Comparison of ENCODE assay signal across 10 mouse cellular contexts in genomic region chr4:149097956-149098355, GRCm38 (mm10). TPM values are rescaled to one million over a fixed set of nuclear protein-coding genes. Genes with fewer than 3 reads are reported as not detected.
DNase-seq lines count a peak whose midpoint lies in the region; ATAC-seq and TF ChIP-seq lines count a peak whose summit lies in the region.
"Had no signal": no experiment of that assay in that cellular context is flagged by ENCODE, and none has a peak within 500 bp of the region (broad histone marks: within the 10 kb centered on the region; RNA-seq: fewer than 3 reads in every experiment).

No protein-coding gene starts in this region.

- no peak overlapping the region for H3K27ac ChIP-seq in heart, embryonic 16.5 days (ENCODE audit: low read length)
- H3K27ac ChIP-seq in CH12.LX (ENCODE audit: insufficient read depth, low read depth), result no peak overlapping the region
- H3K27ac ChIP-seq in embryonic facial prominence, embryonic 11.5 days (replicated peaks; ENCODE audit: low read depth, low read length), result no peak overlapping the region
- peak overlapping the region; percentile 52; the same call in 1 of the 2 replicates for H3K27ac ChIP-seq in liver, embryonic 12.5 days

- peak overlapping the region; percentile 88 for H3K4me3 ChIP-seq in heart, embryonic 16.5 days (ENCODE audit: low read length)
- H3K4me3 ChIP-seq in CH12.LX (replicated peaks in 1 of 3; ENCODE audit: low read depth in 2 of 3, low read length in 2 of 3, poor library complexity in 1 of 3), result peak overlapping the region; percentile 91 to 99 (median 99)
- no peak overlapping the region for H3K4me3 ChIP-seq in embryonic facial prominence, embryonic 11.5 days (ENCODE audit: low read depth, low read length)
- peak overlapping the region; percentile 97 for H3K4me3 ChIP-seq in liver, embryonic 12.5 days

- no peaks in the 10 kb centered on the region for H3K9me3 ChIP-seq in heart, embryonic 16.5 days (replicated peaks; ENCODE audit: control insufficient read depth, low read length)
- H3K9me3 ChIP-seq in CH12.LX (replicated peaks; ENCODE audit: low read length), result no peaks in the 10 kb centered on the region
- H3K9me3 ChIP-seq in embryonic facial prominence, embryonic 11.5 days (replicated peaks; ENCODE audit: control insufficient read depth, low read length), result no peaks in the 10 kb centered on the region
- H3K9me3 ChIP-seq in liver, embryonic 12.5 days (replicated peaks), result no peaks in the 10 kb centered on the region

- dilution Hi-C loops in CH12.LX (cut with MboI; ENCODE audit: extremely low pct_ligation_motif_present, extremely low pct_unique_long_range_greater_than_20kb, low sequenced_read_pairs), result no loop called here

- 66% methylated on average over 3 of the region's 3 CpGs for WGBS in heart, embryonic 16.5 days
- 81% methylated on average over 3 of the region's 3 CpGs for WGBS in embryonic facial prominence, embryonic 11.5 days
- 57% methylated on average over 3 of the region's 3 CpGs for WGBS in liver, embryonic 12.5 days (ENCODE audit: insufficient replicate concordance)

- in situ Hi-C loops in CH12.LX (cut with MboI; ENCODE audit: low pct_ligation_motif_present, low pct_unique_long_range_greater_than_20kb, low sequenced_read_pairs), result no loop called here

- peak overlapping the region; percentile 95 for H3K4me2 ChIP-seq in heart, embryonic 16.5 days (ENCODE audit: low read depth, low read length)
- peak overlapping the region; percentile 62 for H3K4me2 ChIP-seq in CH12.LX (ENCODE audit: insufficient read depth, low read depth, poor library complexity, severe bottlenecking)
- H3K4me2 ChIP-seq in embryonic facial prominence, embryonic 11.5 days (ENCODE audit: low read depth, low read length), result peak overlapping the region; percentile 4; the same call in 1 of the 2 replicates
- H3K4me2 ChIP-seq in liver, embryonic 12.5 days, result peak overlapping the region; percentile 88

- no peak for ATAC-seq in heart, embryonic 16.5 days (replicated peaks; ENCODE audit: extremely low read depth, insufficient read depth, low FRiP score)
- no peak for ATAC-seq in embryonic facial prominence, embryonic 11.5 days (replicated peaks; ENCODE audit: insufficient number of reproducible peaks, low FRiP score, low TSS enrichment, low read depth)
- ATAC-seq in liver, embryonic 12.5 days, result no peak

- DNase-seq in heart, adult 18-20 months, result no peak
- no peak for DNase-seq in CH12.LX (ENCODE audit: extremely low read depth)
- DNase-seq in embryonic facial prominence, embryonic 11.5 days (ENCODE audit: low spot score), result no peak
- no peak for DNase-seq in urinary bladder, adult 18-20 months (ENCODE audit: low spot score in 2 of 2)
- DNase-seq in right cerebral cortex, adult 18-20 months, result no peak
- DNase-seq in layer of hippocampus, adult 9-10 months (ENCODE audit: low spot score), result no peak
- DNase-seq: layer of hippocampus, adult 9-11 months had no signal

- peak overlapping the region; percentile 91 for H3K9ac ChIP-seq in heart, embryonic 16.5 days (ENCODE audit: low read length)
- H3K9ac ChIP-seq in CH12.LX (ENCODE audit: insufficient read depth, low read depth), result peak overlapping the region; percentile 70
- no peak overlapping the region for H3K9ac ChIP-seq in embryonic facial prominence, embryonic 11.5 days (replicated peaks; ENCODE audit: low read length)
- H3K9ac ChIP-seq in liver, embryonic 12.5 days, result no peak overlapping the region

- H3K27me3 ChIP-seq in heart, embryonic 16.5 days (ENCODE audit: control insufficient read depth, insufficient read depth, low read length), result no peaks in the 10 kb centered on the region
- no peaks in the 10 kb centered on the region for H3K27me3 ChIP-seq in CH12.LX (replicated peaks)
- H3K27me3 ChIP-seq in embryonic facial prominence, embryonic 11.5 days (ENCODE audit: control insufficient read depth, insufficient read depth, low read length), result no peaks in the 10 kb centered on the region
- H3K27me3 ChIP-seq in liver, embryonic 12.5 days (replicated peaks), result no peaks in the 10 kb centered on the region

- no peak for TF ChIP-seq POLR2A in CH12.LX (IDR thresholded peaks at IDR 0.05; ENCODE audit: low read depth, low read length)

- peaks cover 1% of the 10 kb centered on the region for H3K36me3 ChIP-seq in heart, embryonic 16.5 days (ENCODE audit: control insufficient read depth, insufficient read depth)
- H3K36me3 ChIP-seq in CH12.LX (replicated peaks in 1 of 2; ENCODE audit: control insufficient read depth in 1 of 2, insufficient read depth in 1 of 2, low read length in 1 of 2), result peaks cover 2 to 28% of the 10 kb centered on the region in 2 experiments
- H3K36me3 ChIP-seq in embryonic facial prominence, embryonic 11.5 days (replicated peaks; ENCODE audit: control insufficient read depth, insufficient read depth, low read depth, low read length), result no peaks in the 10 kb centered on the region; the same call in 1 of the 2 replicates
- peaks cover 16% of the 10 kb centered on the region for H3K36me3 ChIP-seq in liver, embryonic 12.5 days

- H3K4me1 ChIP-seq in heart, embryonic 16.5 days (ENCODE audit: control insufficient read depth, insufficient read depth, low read length), result peaks cover 11% of the 10 kb centered on the region
- H3K4me1 ChIP-seq in CH12.LX (ENCODE audit: control insufficient read depth in 1 of 2, insufficient read depth in 2 of 2), result peaks cover 6 to 21% of the 10 kb centered on the region in 2 experiments; a peak in 3 of 4 replicates
- H3K4me1 ChIP-seq in embryonic facial prominence, embryonic 11.5 days (ENCODE audit: control insufficient read depth, insufficient read depth, low read length), result no peaks in the 10 kb centered on the region
- H3K4me1 ChIP-seq in liver, embryonic 12.5 days, result peaks cover 38% of the 10 kb centered on the region

- TF ChIP-seq RAD21 in CH12.LX (IDR thresholded peaks at IDR 0.05; ENCODE audit: low read depth, low read length), result no peak

- peaks cover 36% of the 10 kb centered on the region for H3K79me2 ChIP-seq in CH12.LX (replicated peaks; ENCODE audit: control insufficient read depth, extremely low read depth, insufficient read depth, poor library complexity, severe bottlenecking)

- no peak for TF ChIP-seq CTCF in CH12.LX (conservative IDR thresholded peaks at IDR 0.05 in 1 of 2, IDR thresholded peaks at IDR 0.05 in 1 of 2; ENCODE audit: low read depth in 2 of 2, low read length in 2 of 2)

- TF ChIP-seq EP300 in CH12.LX (IDR thresholded peaks at IDR 0.05; ENCODE audit: low read length), result no peak

TF ChIP-seq in CH12.LX, 34 proteins besides CTCF, POLR2A, EP300 and RAD21 (continues in another document):
- TF ChIP-seq E2F4 (IDR thresholded peaks at IDR 0.05; ENCODE audit: insufficient replicate concordance, low read depth, low read length), result no peak
- no peak for TF ChIP-seq USF2 (conservative IDR thresholded peaks at IDR 0.05; ENCODE audit: low read depth, low read length)
- no peak for TF ChIP-seq ZKSCAN1 (IDR thresholded peaks at IDR 0.05; ENCODE audit: borderline replicate concordance, low read depth, low read length)
- no peak for TF ChIP-seq CHD1 (IDR thresholded peaks at IDR 0.05; ENCODE audit: low read depth, low read length)
- TF ChIP-seq TBP (conservative IDR thresholded peaks at IDR 0.05; ENCODE audit: low read depth, low read length), result no peak
- no peak for TF ChIP-seq JUND (conservative IDR thresholded peaks at IDR 0.05; ENCODE audit: low read depth, low read length)
- no peak for TF ChIP-seq BHLHE40 (IDR thresholded peaks at IDR 0.05; ENCODE audit: low read depth, low read length)
- no peak for TF ChIP-seq NELFE (IDR thresholded peaks at IDR 0.05; ENCODE audit: low read depth, low read length)
- no peak for TF ChIP-seq ZC3H11A (IDR thresholded peaks at IDR 0.05; ENCODE audit: low read depth, low read length)
- TF ChIP-seq MAZ (IDR thresholded peaks at IDR 0.05; ENCODE audit: low read depth, low read length), result no peak
- no peak for TF ChIP-seq GABPA (IDR thresholded peaks at IDR 0.05; ENCODE audit: insufficient replicate concordance, low read depth, low read length)
- no peak for TF ChIP-seq MAFK (IDR thresholded peaks at IDR 0.05; ENCODE audit: insufficient replicate concordance, low read length)

RNA-seq across cellular contexts. Expression of gene Pex14, which starts 1.7 kb away (rescaled TPM):
- 44.1 and 44.6 TPM in 2 replicates for polyA plus RNA-seq in heart, embryonic 16.5 days (2015; fragmentation: Nextera tagmentation; extraction: Ambion mirVana)
- 10 to 100 TPM; 21.2 to 22.6 TPM for total RNA-seq in heart, adult 18-20 months (2021)
- total RNA-seq in CH12.LX (2012; rRNA removed) (48.5 and 51.3 TPM in 2 replicates), CH12.LX (2014; rRNA removed) (60.3 and 63.6 TPM in 2 replicates)
- polyA plus RNA-seq in CH12.LX (2012; ENCODE audit: insufficient read length, low read depth), result 59.2 and 67.7 TPM in 2 replicates
- 29.0 and 33.1 TPM in 2 replicates for polyA plus RNA-seq in embryonic facial prominence, embryonic 11.5 days (2014; fragmentation: Nextera tagmentation; extraction: Ambion mirVana)
- polyA plus RNA-seq in liver, embryonic 12.5 days (2016; fragmentation: Nextera tagmentation; extraction: Ambion mirVana), result 31.8 and 34.7 TPM in 2 replicates

RNA-seq across cellular contexts. Expression of gene Dffa, which starts 6.0 kb away (rescaled TPM):
- polyA plus RNA-seq in heart, embryonic 16.5 days (2015; fragmentation: Nextera tagmentation; extraction: Ambion mirVana), result 29.3 and 33.8 TPM in 2 replicates
- total RNA-seq in heart, adult 18-20 months (2021), result 10 to 100 TPM; 37.8 to 45.1 TPM
- total RNA-seq in CH12.LX (2012; rRNA removed) (26.8 and 27.2 TPM in 2 replicates), CH12.LX (2014; rRNA removed) (23.4 and 23.7 TPM in 2 replicates)
- 42.0 and 44.8 TPM in 2 replicates for polyA plus RNA-seq in CH12.LX (2012; ENCODE audit: insufficient read length, low read depth)
- 24.7 and 27.2 TPM in 2 replicates for polyA plus RNA-seq in embryonic facial prominence, embryonic 11.5 days (2014; fragmentation: Nextera tagmentation; extraction: Ambion mirVana)
- 24.4 and 25.3 TPM in 2 replicates for polyA plus RNA-seq in liver, embryonic 12.5 days (2016; fragmentation: Nextera tagmentation; extraction: Ambion mirVana)

RNA-seq across cellular contexts. Expression of gene Cort, which starts 28.6 kb away (rescaled TPM):
- polyA plus RNA-seq in heart, embryonic 16.5 days (2015; fragmentation: Nextera tagmentation; extraction: Ambion mirVana), result not detected in 2 replicates
- not detected for total RNA-seq in heart, adult 18-20 months (2021)
- total RNA-seq in CH12.LX (2012; rRNA removed), result 0.50 and 0.59 TPM in 2 replicates
- not detected in 2 replicates for total RNA-seq in CH12.LX (2014; rRNA removed)
- 0.94 and 1.4 TPM in 2 replicates for polyA plus RNA-seq in CH12.LX (2012; ENCODE audit: insufficient read length, low read depth)
- 0.67 TPM in 1 of 2 replicates, not detected in the other for polyA plus RNA-seq in embryonic facial prominence, embryonic 11.5 days (2014; fragmentation: Nextera tagmentation; extraction: Ambion mirVana)
- polyA plus RNA-seq in liver, embryonic 12.5 days (2016; fragmentation: Nextera tagmentation; extraction: Ambion mirVana), result 0.35 TPM in 1 of 2 replicates, not detected in the other
- total RNA-seq: common myeloid progenitor, adult 5-6 weeks had no signal

RNA-seq across cellular contexts. Expression of gene Cenps, which starts 39.5 kb away (rescaled TPM):
- 20.9 and 22.8 TPM in 2 replicates for polyA plus RNA-seq in heart, embryonic 16.5 days (2015; fragmentation: Nextera tagmentation; extraction: Ambion mirVana)
- 1 to 10 TPM; 7.2 to 8.6 TPM for total RNA-seq in heart, adult 18-20 months (2021)
- total RNA-seq in CH12.LX (2012; rRNA removed), result 19.5 and 22.9 TPM in 2 replicates
- 43.7 and 47.9 TPM in 2 replicates for total RNA-seq in CH12.LX (2014; rRNA removed)
- polyA plus RNA-seq in CH12.LX (2012; ENCODE audit: insufficient read length, low read depth), result 74.6 and 94.0 TPM in 2 replicates
- polyA plus RNA-seq in embryonic facial prominence, embryonic 11.5 days (2014; fragmentation: Nextera tagmentation; extraction: Ambion mirVana), result 53.5 and 55.4 TPM in 2 replicates
- 23.2 and 25.9 TPM in 2 replicates for polyA plus RNA-seq in liver, embryonic 12.5 days (2016; fragmentation: Nextera tagmentation; extraction: Ambion mirVana)

Comparison
In these comparisons a context has a peak if more than half of its experiments do, and no peak if none do; other contexts are left out.
1. H3K4me2 ChIP-seq: peak in every context shown above with its lines; median percentile 95 in heart, embryonic 16.5 days; 88 in liver, embryonic 12.5 days; 62 in CH12.LX; 4 in embryonic facial prominence, embryonic 11.5 days.
2. H3K9ac ChIP-seq: peak in heart, embryonic 16.5 days (single experiment) and CH12.LX (single experiment); none in embryonic facial prominence, embryonic 11.5 days (single experiment) and liver, embryonic 12.5 days (single experiment).